Mouse (Mus musculus) liver, embryonic 14.5 days (tissue): ENCODE measurements at regions not wholly inside any gene's neighbourhood (a gene's known extent, or its start where the extent isn't known, plus 50 kb on each side); places are given as distances from the start of the nearest gene placed in this dataset.

Experiments
- ATAC-seq: fragments of 200-750 bp; cut with Nextera tagmentation; 2 replicates; pipeline ENCODE4 v1.8.0; 2017; ENCODE audit warnings: moderate number of reproducible peaks, mild to moderate bottlenecking, moderate library complexity; ENCODE audit not compliant: insufficient read depth
- DNase-seq, 3 experiments: peaks; one replicate each; pipeline ENCODE4 v3.0.0-alpha.2; 2012 to 2013; ENCODE audit warnings: low read depth in 3 of 3, low spot score in 3 of 3
- H3K27ac ChIP-seq: fragments of 300-500 bp; sonication (generic); 2 replicates; pipeline ENCODE4 v1.5.1; 2014; ENCODE audit warnings: moderate library complexity, mild to moderate bottlenecking, control low read depth, inconsistent platforms
- H3K27me3 ChIP-seq: fragments of 300-500 bp; sonication (generic); 2 replicates; pipeline ENCODE4 v1.6.1; 2014; ENCODE audit warnings: mild to moderate bottlenecking, low read length, moderate library complexity; ENCODE audit not compliant: control insufficient read depth, insufficient read depth
- H3K36me3 ChIP-seq: fragments of 300-500 bp; sonication (generic); replicated peaks from 2 replicates; pipeline ENCODE4 v1.6.1; 2014; ENCODE audit warnings: low read depth; ENCODE audit not compliant: control insufficient read depth, insufficient read depth
- H3K4me1 ChIP-seq, 2 experiments: fragments of 200-500 bp in 1 of 2; fragments of 300-500 bp in 1 of 2; sonication (generic) in 1 of 2; replicated peaks; 2 replicates each; pipeline ENCODE4 v1.6.1; 2012 to 2014; ENCODE audit warnings: antibody characterized with exemption in 1 of 2, inconsistent platforms in 1 of 2, low read length in 1 of 2; ENCODE audit not compliant: control insufficient read depth in 2 of 2, insufficient read depth in 2 of 2
- H3K4me2 ChIP-seq: fragments of 300-500 bp; sonication (generic); 2 replicates; pipeline ENCODE4 v1.6.1; 2014; ENCODE audit warnings: low read depth, mild to moderate bottlenecking, control low read depth, moderate library complexity
- H3K4me3 ChIP-seq, 2 experiments: fragments of 200-500 bp in 1 of 2; fragments of 300-500 bp in 1 of 2; sonication (generic) in 1 of 2; 2 replicates each; pipeline ENCODE4 v1.5.1; 2012 to 2014; ENCODE audit warnings: low read depth in 2 of 2, low read length in 2 of 2, mild to moderate bottlenecking in 2 of 2, control low read depth in 1 of 2, inconsistent platforms in 1 of 2, moderate library complexity in 1 of 2; ENCODE audit not compliant: insufficient read depth in 1 of 2
- H3K9ac ChIP-seq: fragments of 300-500 bp; sonication (generic); replicated peaks from 2 replicates; pipeline ENCODE4 v1.6.1; 2014; ENCODE audit warnings: mild to moderate bottlenecking, control low read depth, moderate library complexity
- H3K9me3 ChIP-seq: fragments of 300-500 bp; sonication (generic); 2 replicates; pipeline ENCODE4 v1.6.1; 2016; ENCODE audit warnings: low read length, mixed read lengths; ENCODE audit not compliant: control insufficient read depth
- CTCF ChIP-seq: IDR thresholded peaks from 2 replicates; pipeline ENCODE4 v1.5.1; 2016; ENCODE audit warnings: antibody characterized with exemption, low read depth, control low read depth
- EP300 ChIP-seq: IDR thresholded peaks from 2 replicates; pipeline ENCODE4 v1.6.1; 2016; ENCODE audit warnings: antibody characterized with exemption, low read depth
- WGBS: fragments of 180-500 bp; shearing (Covaris S2); extraction: QIAGEN DNeasy Blood & Tissue Kit; methylation state at CpG from one replicate; pipeline ENCODE4 v1.1.7; 2014; ENCODE audit not compliant: insufficient replicate concordance; 5-methylcytosine and 5-hydroxymethylcytosine counted together

DNA sequence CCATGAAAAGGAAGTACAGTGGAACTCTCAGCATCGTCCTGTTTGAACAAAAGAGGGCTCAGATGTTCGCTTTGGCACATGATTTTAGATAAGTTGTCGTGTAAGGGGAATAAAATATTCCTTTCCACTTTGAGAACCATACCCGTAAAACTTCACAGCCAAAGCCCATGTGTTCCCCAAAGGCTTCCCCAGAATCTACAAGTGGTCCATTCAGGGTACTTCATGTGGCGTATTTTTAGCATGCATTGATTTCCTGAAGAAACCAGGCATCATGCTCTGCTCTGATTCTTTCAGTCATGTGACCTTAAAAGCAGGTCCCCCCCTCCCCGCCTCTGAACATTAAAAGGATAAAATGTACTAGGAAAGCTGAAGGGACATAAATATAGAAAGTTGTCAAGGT, 1112.9 kb downstream of the Synb start:
- DNase-seq, result no peak
- Histone ChIP-seq H3K4me1 (no peaks in the 10 kb centered on the region), H3K36me3 (no peaks in the 10 kb centered on the region), H3K27ac (no peak overlapping the region), H3K27me3 (no peaks in the 10 kb centered on the region), H3K9me3 (no peaks in the 10 kb centered on the region), H3K4me2 (no peak overlapping the region), H3K9ac (no peak overlapping the region), H3K4me3 (no peak overlapping the region)
- TF ChIP-seq CTCF, result no peak
- TF ChIP-seq EP300, result no peak
- WGBS, result 52% methylated on average over 6 of the region's 6 CpGs
- no peak for ATAC-seq
